Mouse (Mus musculus) kidney, embryonic 16.5 days (tissue): ENCODE data around the gene Gm17657. TPM values are rescaled to one million over a fixed set of nuclear protein-coding genes. Genes with fewer than 3 reads are reported as not detected.

Experiments used
- ATAC-seq: fragments of 200-750 bp; cut with Nextera tagmentation; 2 replicates; pipeline ENCODE4 v1.8.0; 2017; ENCODE audit warnings: moderate TSS enrichment; ENCODE audit not compliant: low FRiP score, low TSS enrichment
- H3K27ac ChIP-seq: fragments of 300-500 bp; sonication (generic); 2 replicates; pipeline ENCODE4 v1.5.1; 2014; ENCODE audit warnings: low read length
- H3K27me3 ChIP-seq: fragments of 300-500 bp; sonication (generic); 2 replicates; pipeline ENCODE4 v1.6.1; 2014; ENCODE audit warnings: low read length, control low read depth, mixed read lengths; ENCODE audit not compliant: insufficient read depth
- H3K36me3 ChIP-seq: fragments of 300-500 bp; sonication (generic); 2 replicates; pipeline ENCODE4 v1.6.1; 2014; ENCODE audit warnings: low read length, control low read depth, mixed read lengths; ENCODE audit not compliant: insufficient read depth
- H3K4me1 ChIP-seq: fragments of 300-500 bp; sonication (generic); 2 replicates; pipeline ENCODE4 v1.6.1; 2014; ENCODE audit warnings: low read length, control low read depth, mixed read lengths; ENCODE audit not compliant: insufficient read depth
- H3K4me2 ChIP-seq: fragments of 300-500 bp; sonication (generic); replicated peaks from 2 replicates; pipeline ENCODE4 v1.6.1; 2014; ENCODE audit warnings: low read depth, low read length
- H3K4me3 ChIP-seq: fragments of 300-500 bp; sonication (generic); 2 replicates; pipeline ENCODE4 v1.5.1; 2014; ENCODE audit warnings: mild to moderate bottlenecking, low read length
- H3K9ac ChIP-seq: fragments of 300-500 bp; sonication (generic); replicated peaks from 2 replicates; pipeline ENCODE4 v1.6.1; 2014; ENCODE audit warnings: low read length
- H3K9me3 ChIP-seq: fragments of 300-500 bp; sonication (generic); 2 replicates; pipeline ENCODE4 v1.6.1; 2016; ENCODE audit warnings: low read length, control low read depth
- WGBS: fragments of 180-500 bp; shearing (Covaris S2); extraction: QIAGEN DNeasy Blood & Tissue Kit; methylation state at CpG from one replicate; pipeline ENCODE4 v1.1.7; 2014; 5-methylcytosine and 5-hydroxymethylcytosine counted together
- polyA plus RNA-seq: library from polyadenylated mRNA; unstranded; fragments of >200 nt; fragmentation: Nextera tagmentation; extraction: Ambion mirVana; gene quantifications from 2 replicates; pipeline ENCODE4 v1.2.1, GENCODE M21; 2015

Gene Gm17657
- polyA plus RNA-seq, 1 experiment from 2014 or later: not detected

GRCm38 (mm10) chr17:29491591-29492268 is 57.7 kb downstream of the Gm17657 start:
- Histone ChIP-seq H3K9me3 (no peaks in the 10 kb centered on the region), H3K9ac (peak overlapping the region; percentile 91), H3K4me1 (peaks cover 18% of the 10 kb centered on the region), H3K36me3 (peaks cover 12% of the 10 kb centered on the region; the same call in 1 of the 2 replicates), H3K27me3 (no peaks in the 10 kb centered on the region), H3K27ac (peak overlapping the region; percentile 85), H3K4me2 (peak overlapping the region; percentile 70), H3K4me3 (peak overlapping the region; percentile 98)
- no peak; the same call in 1 of the 2 replicates for ATAC-seq
- WGBS: under 1% methylated on average over 48 of the region's 48 CpGs

- Histone ChIP-seq H3K4me2 (peak within 1 kb of the TSS; percentile 84), H3K9me3 (no peaks in the 10 kb centered on the region), H3K4me1 (peaks cover 18% of the 10 kb centered on the region), H3K9ac (peak within 1 kb of the TSS; percentile 91), H3K27ac (peak within 1 kb of the TSS; percentile 91), H3K27me3 (no peaks in the 10 kb centered on the region), H3K4me3 (peak within 1 kb of the TSS; percentile 98), H3K36me3 (peaks cover 12% of the 10 kb centered on the region; the same call in 1 of the 2 replicates)
- WGBS: under 1% methylated on average over 64 of the region's 99 CpGs
- peak; percentile 79 for ATAC-seq
Measured at GRCm38 (mm10) chr17:29490713-29491581, 58.5 kb downstream of the Gm17657 start, which contains the start of gene Pim1. Gene Pim1, plus strand, starts transcription at chr17:29490753.

- WGBS: 0% methylated on average over 48 of the region's 68 CpGs
- Histone ChIP-seq H3K9ac (peak overlapping the region; percentile 91), H3K9me3 (no peaks in the 10 kb centered on the region), H3K4me2 (peak overlapping the region; percentile 84), H3K36me3 (peaks cover 12% of the 10 kb centered on the region; the same call in 1 of the 2 replicates), H3K4me3 (peak overlapping the region; percentile 98), H3K27me3 (no peaks in the 10 kb centered on the region), H3K4me1 (peaks cover 18% of the 10 kb centered on the region), H3K27ac (peak overlapping the region; percentile 91)
- ATAC-seq: peak; percentile 94
Measured at GRCm38 (mm10) chr17:29489971-29490712, 59.3 kb downstream of the Gm17657 start.

- peaks cover 15% of the 10 kb centered on the region for H3K4me1 ChIP-seq
- no peak for ATAC-seq
- 7% methylated on average over 30 of the region's 30 CpGs for WGBS
Measured at GRCm38 (mm10) chr17:29488978-29489970, 60.2 kb downstream of the Gm17657 start.

GRCm38 (mm10) chr17:29488257-29488977 is 61.0 kb downstream of the Gm17657 start:
- no peaks in the 10 kb centered on the region for H3K27me3 ChIP-seq
- peaks cover 12% of the 10 kb centered on the region for H3K4me1 ChIP-seq
- H3K27ac ChIP-seq: peak overlapping the region; percentile 23; the same call in 1 of the 2 replicates
- H3K4me2 ChIP-seq: no peak overlapping the region
- no peaks in the 10 kb centered on the region for H3K36me3 ChIP-seq
- no peak overlapping the region for H3K4me3 ChIP-seq
- H3K9ac ChIP-seq: no peak overlapping the region
- H3K9me3 ChIP-seq: no peaks in the 10 kb centered on the region
- ATAC-seq: no peak
- 86% methylated on average over 8 of the region's 8 CpGs for WGBS

More at GRCm38 (mm10) chr17:29488978-29489970, 60.2 kb downstream of the Gm17657 start:
- Histone ChIP-seq H3K27ac (peak overlapping the region; percentile 91), H3K27me3 (no peaks in the 10 kb centered on the region), H3K36me3 (peaks cover 8% of the 10 kb centered on the region; the same call in 1 of the 2 replicates), H3K4me3 (peak overlapping the region; percentile 64), H3K9ac (peak overlapping the region; percentile 77), H3K4me2 (peak overlapping the region; percentile 84), H3K9me3 (no peaks in the 10 kb centered on the region)

- Histone ChIP-seq H3K36me3 (no peaks in the 10 kb centered on the region), H3K9me3 (peaks cover 5% of the 10 kb centered on the region; the same call in 1 of the 2 replicates), H3K27ac (no peak overlapping the region), H3K4me1 (peaks cover 6% of the 10 kb centered on the region; the same call in 1 of the 2 replicates), H3K27me3 (no peaks in the 10 kb centered on the region), H3K4me3 (no peak overlapping the region), H3K4me2 (no peak overlapping the region), H3K9ac (no peak overlapping the region)
- ATAC-seq: no peak
- 75% methylated on average over 3 of the region's 3 CpGs for WGBS
Measured at GRCm38 (mm10) chr17:29485336-29486233, 63.9 kb downstream of the Gm17657 start.

- WGBS: 84% methylated on average over 2 of the region's 2 CpGs
- H3K4me2 ChIP-seq: no peak overlapping the region
- no peak overlapping the region for H3K9ac ChIP-seq
- no peak overlapping the region for H3K4me3 ChIP-seq
- no peaks in the 10 kb centered on the region for H3K36me3 ChIP-seq
- peaks cover 5% of the 10 kb centered on the region; the same call in 1 of the 2 replicates for H3K9me3 ChIP-seq
- ATAC-seq: no peak
- H3K27ac ChIP-seq: no peak overlapping the region
- H3K27me3 ChIP-seq: no peaks in the 10 kb centered on the region
- peaks cover 6% of the 10 kb centered on the region; the same call in 1 of the 2 replicates for H3K4me1 ChIP-seq
Measured at GRCm38 (mm10) chr17:29484431-29484830, 65.0 kb downstream of the Gm17657 start.
